Mouse (Mus musculus): ENCODE results near the gene Msl1. TPM values are rescaled to one million over a fixed set of nuclear protein-coding genes. Genes with fewer than 3 reads are reported as not detected.

Gene Msl1
- polyA plus RNA-seq, 1 experiment from 2014 or later, result 37.0 TPM

DNA sequence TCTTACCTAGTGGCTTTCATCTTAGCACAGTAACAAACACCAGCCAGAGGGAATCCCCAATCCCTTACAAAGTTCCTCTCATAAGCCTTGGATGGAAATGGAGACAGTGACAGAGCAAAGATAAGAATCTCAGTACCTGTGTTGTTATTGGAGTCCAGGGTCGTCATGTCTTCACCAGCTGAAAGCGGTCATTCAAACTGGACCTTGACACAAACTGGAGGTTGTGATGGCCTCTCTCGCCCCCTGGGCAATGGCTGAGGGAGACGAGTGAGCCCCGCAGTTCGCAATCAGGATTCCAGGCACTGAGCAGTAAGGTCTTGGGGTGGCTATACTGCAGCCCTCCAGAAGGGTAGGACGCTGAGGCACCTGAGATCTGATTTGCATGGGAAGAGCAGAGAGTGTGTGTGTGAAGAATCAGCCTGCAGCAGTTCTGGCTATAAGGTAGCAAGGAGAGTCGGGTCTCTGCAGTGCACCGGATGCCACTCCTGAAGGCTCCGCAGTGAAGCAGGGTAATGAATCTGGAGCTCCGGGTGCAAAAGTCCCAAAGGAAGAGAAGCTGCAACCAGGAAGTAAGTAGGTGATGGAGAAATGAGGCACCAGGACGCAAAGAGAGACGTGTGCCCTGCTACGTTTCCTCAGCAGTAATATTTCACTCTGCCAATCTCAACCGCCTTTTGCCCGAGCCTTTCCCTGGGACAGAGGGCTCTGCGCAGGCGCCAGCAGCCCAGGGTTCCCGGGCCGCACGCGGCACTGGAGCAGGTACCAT, 20.6 kb upstream of the Msl1 start, which contains the start of gene Nr1d1:
Gene Nr1d1, minus strand, starts transcription at position 752 of the 766 bp plus-strand sequence.
- Histone ChIP-seq H3K9me3 (no peaks in the 10 kb centered on the region), H3K27me3 (replicated peaks) (no peaks in the 10 kb centered on the region), H3K27ac (no peak within 1 kb of the TSS), H3K9ac (peak within 1 kb of the TSS; percentile 35), H3K4me1 (peaks cover 40% of the 10 kb centered on the region), H3K4me2 (replicated peaks) (peak within 1 kb of the TSS; percentile 80), H3K36me3 (peaks cover 8% of the 10 kb centered on the region), H3K4me3 (peak within 1 kb of the TSS; percentile 31)
- no peak for ATAC-seq (ENCODE audit: low FRiP score, low read depth)
- 1% methylated on average over 22 of the region's 22 CpGs for WGBS

DNA sequence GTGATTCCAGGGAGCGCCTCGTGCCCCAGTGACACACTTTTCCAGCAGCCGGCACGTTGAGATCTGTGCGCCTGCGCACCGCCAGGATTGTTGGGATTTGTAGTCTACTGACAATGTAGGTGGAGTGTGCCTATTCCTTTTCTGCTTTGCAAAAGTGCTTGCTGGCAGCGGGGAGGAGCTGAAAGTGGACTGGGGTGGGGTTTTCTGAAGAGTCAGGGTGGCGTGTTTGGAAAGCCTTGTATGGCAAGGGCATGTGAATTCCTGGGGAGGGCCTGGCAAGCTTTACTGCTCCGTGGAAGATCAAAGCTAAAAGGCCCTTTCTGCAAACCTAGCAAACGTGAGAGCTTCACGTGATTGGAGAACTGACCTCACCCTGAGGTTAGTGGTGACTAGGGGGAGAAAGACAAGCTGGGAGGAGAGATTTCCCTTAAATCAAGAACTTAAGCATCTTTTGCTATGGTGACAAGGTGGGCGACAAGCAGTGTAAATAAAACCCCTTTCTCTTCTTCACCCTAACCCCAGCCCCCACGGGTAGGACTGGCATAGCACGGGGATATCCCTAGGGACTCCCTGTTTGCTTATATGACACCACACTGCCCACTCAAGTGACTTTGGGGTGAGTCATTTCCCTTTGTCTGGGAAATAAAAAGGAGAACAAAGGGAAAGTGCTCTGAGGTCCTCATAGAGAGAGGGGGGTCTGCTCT, 19.8 kb upstream of the Msl1 start:
- H3K4me1 ChIP-seq, result peaks cover 40% of the 10 kb centered on the region
- peak; percentile 78 for ATAC-seq (ENCODE audit: low FRiP score, low read depth)

GRCm38 (mm10) chr11:98776052-98776764, 19.1 kb upstream of the Msl1 start:
- Histone ChIP-seq H3K4me1 (peaks cover 40% of the 10 kb centered on the region), H3K9ac (peak overlapping the region; percentile 35; the same call in 1 of the 2 replicates), H3K4me3 (no peak overlapping the region), H3K27me3 (replicated peaks) (no peaks in the 10 kb centered on the region), H3K9me3 (no peaks in the 10 kb centered on the region), H3K36me3 (no peaks in the 10 kb centered on the region), H3K27ac (no peak overlapping the region), H3K4me2 (replicated peaks) (peak overlapping the region; percentile 80)
- 39% methylated on average over 12 of the region's 12 CpGs for WGBS
- ATAC-seq (ENCODE audit: low FRiP score, low read depth), result peak; percentile 16; the same call in 1 of the 2 replicates

More for the DNA sequence above, 19.8 kb upstream of the Msl1 start:
- Histone ChIP-seq H3K9ac (peak overlapping the region; percentile 35; the same call in 1 of the 2 replicates), H3K27ac (no peak overlapping the region), H3K4me2 (replicated peaks) (peak overlapping the region; percentile 80), H3K4me3 (peak overlapping the region; percentile 28), H3K27me3 (replicated peaks) (no peaks in the 10 kb centered on the region), H3K9me3 (no peaks in the 10 kb centered on the region), H3K36me3 (peaks cover 3% of the 10 kb centered on the region; the same call in 1 of the 2 replicates)
- 2% methylated on average over 15 of the region's 15 CpGs for WGBS

GRCm38 (mm10) chr11:98776843-98777590, 18.3 kb upstream of the Msl1 start:
- Histone ChIP-seq H3K27me3 (replicated peaks) (no peaks in the 10 kb centered on the region), H3K4me3 (no peak overlapping the region), H3K4me2 (replicated peaks) (peak overlapping the region; percentile 22; the same call in 1 of the 2 replicates), H3K4me1 (peaks cover 46% of the 10 kb centered on the region), H3K27ac (no peak overlapping the region; the same call in 1 of the 2 replicates), H3K36me3 (no peaks in the 10 kb centered on the region), H3K9ac (0 out of 2 replicates have a peak overlapping the region, but pooled peaks have one; percentile 18), H3K9me3 (no peaks in the 10 kb centered on the region)
- WGBS, result 14% methylated on average over 9 of the region's 9 CpGs
- no peak for ATAC-seq (ENCODE audit: low FRiP score, low read depth)

GRCm38 (mm10) chr11:98777888-98778287, 17.4 kb upstream of the Msl1 start:
- H3K4me1 ChIP-seq, result peaks cover 55% of the 10 kb centered on the region

GRCm38 (mm10) chr11:98781851-98782512, 13.3 kb upstream of the Msl1 start:
- H3K4me3 ChIP-seq, result no peak overlapping the region
- H3K27me3 ChIP-seq (replicated peaks), result no peaks in the 10 kb centered on the region
- no peak for ATAC-seq (ENCODE audit: low FRiP score, low read depth)
- peaks cover 49% of the 10 kb centered on the region for H3K4me1 ChIP-seq
- peak overlapping the region; percentile 53 for H3K4me2 ChIP-seq (replicated peaks)
- H3K9me3 ChIP-seq, result no peaks in the 10 kb centered on the region
- H3K9ac ChIP-seq, result peak overlapping the region; percentile 19; the same call in 1 of the 2 replicates
- WGBS, result 23% methylated on average over 13 of the region's 14 CpGs
- no peak overlapping the region for H3K27ac ChIP-seq
- no peaks in the 10 kb centered on the region for H3K36me3 ChIP-seq

More at GRCm38 (mm10) chr11:98777888-98778287, 17.4 kb upstream of the Msl1 start:
- Histone ChIP-seq H3K4me2 (replicated peaks) (no peak overlapping the region), H3K27ac (no peak overlapping the region), H3K27me3 (replicated peaks) (no peaks in the 10 kb centered on the region), H3K9me3 (no peaks in the 10 kb centered on the region), H3K9ac (no peak overlapping the region), H3K36me3 (no peaks in the 10 kb centered on the region), H3K4me3 (no peak overlapping the region)
- no peak for ATAC-seq (ENCODE audit: low FRiP score, low read depth)

- no peaks in the 10 kb centered on the region for H3K27me3 ChIP-seq (replicated peaks)
- H3K4me3 ChIP-seq, result peak overlapping the region; percentile 11; the same call in 1 of the 2 replicates
- peak overlapping the region; percentile 53 for H3K4me2 ChIP-seq (replicated peaks)
- ATAC-seq (ENCODE audit: low FRiP score, low read depth), result no peak
- WGBS, result 2% methylated on average over 17 of the region's 17 CpGs
- H3K4me1 ChIP-seq, result peaks cover 49% of the 10 kb centered on the region
- H3K36me3 ChIP-seq, result no peaks in the 10 kb centered on the region
- no peaks in the 10 kb centered on the region for H3K9me3 ChIP-seq
- H3K9ac ChIP-seq, result peak overlapping the region; percentile 9; the same call in 1 of the 2 replicates
- H3K27ac ChIP-seq, result peak overlapping the region; percentile 64
These were observed 12.6 kb upstream of the Msl1 start for GRCm38 (mm10) chr11:98782651-98783235.

DNA sequence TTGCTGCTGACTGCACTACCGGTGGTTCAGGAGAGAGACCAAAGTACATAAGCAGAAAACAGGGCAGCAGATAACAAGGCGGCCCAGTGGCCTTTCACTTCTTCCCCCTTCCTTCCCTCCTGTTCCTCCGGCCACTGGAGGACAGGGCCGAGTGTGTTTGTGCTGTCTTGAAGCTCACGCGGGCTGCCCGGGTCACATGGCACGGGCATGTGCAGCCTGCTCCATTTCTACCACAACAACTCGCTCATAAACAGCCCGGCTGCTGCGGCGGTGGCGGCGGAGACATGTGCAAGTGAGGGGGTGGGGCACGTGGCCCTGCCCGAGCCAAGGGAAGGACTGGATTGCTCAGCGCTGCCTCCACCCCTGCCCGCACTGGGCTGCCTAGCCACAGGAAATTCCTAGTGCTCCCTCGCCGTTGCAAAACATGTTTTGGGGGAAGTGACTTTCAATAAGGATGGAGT, 12.1 kb upstream of the Msl1 start:
- Histone ChIP-seq H3K27me3 (replicated peaks) (no peaks in the 10 kb centered on the region), H3K4me2 (replicated peaks) (peak overlapping the region; percentile 53), H3K27ac (peak overlapping the region; percentile 64; the same call in 1 of the 2 replicates), H3K4me1 (peaks cover 52% of the 10 kb centered on the region), H3K9me3 (no peaks in the 10 kb centered on the region), H3K4me3 (peak overlapping the region; percentile 11; the same call in 1 of the 2 replicates), H3K9ac (peak overlapping the region; percentile 9; the same call in 1 of the 2 replicates), H3K36me3 (no peaks in the 10 kb centered on the region)
- WGBS, result 2% methylated on average over 20 of the region's 20 CpGs
- 0 out of 2 replicates have a peak, but pooled peaks have one; percentile 27 for ATAC-seq (ENCODE audit: low FRiP score, low read depth)

DNA sequence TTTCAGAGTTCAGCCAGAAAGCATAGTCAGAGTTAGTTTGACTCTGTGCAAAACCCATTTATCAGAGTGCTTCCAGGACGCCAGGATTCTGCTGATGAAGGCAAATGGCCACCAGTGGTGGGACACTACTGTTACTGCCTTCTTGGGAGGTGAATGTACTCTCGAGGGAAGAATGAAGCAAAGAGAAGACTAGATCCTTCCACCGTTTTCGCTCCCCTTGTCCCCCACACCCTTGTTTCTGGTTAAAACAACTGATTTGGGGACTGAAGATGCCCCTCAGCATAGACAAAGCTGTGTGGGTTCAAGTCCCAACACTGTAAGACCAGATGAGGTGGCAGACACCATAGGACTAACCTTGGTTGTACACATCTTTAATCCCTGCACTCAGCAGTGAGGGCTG, 11.2 kb upstream of the Msl1 start:
- Histone ChIP-seq H3K9me3 (no peaks in the 10 kb centered on the region), H3K9ac (no peak overlapping the region), H3K27me3 (replicated peaks) (no peaks in the 10 kb centered on the region), H3K36me3 (no peaks in the 10 kb centered on the region), H3K4me1 (peaks cover 56% of the 10 kb centered on the region), H3K4me2 (replicated peaks) (no peak overlapping the region), H3K4me3 (no peak overlapping the region), H3K27ac (no peak overlapping the region)
- WGBS, result 68% methylated on average over 4 of the region's 4 CpGs
- ATAC-seq (ENCODE audit: low FRiP score, low read depth), result no peak

DNA sequence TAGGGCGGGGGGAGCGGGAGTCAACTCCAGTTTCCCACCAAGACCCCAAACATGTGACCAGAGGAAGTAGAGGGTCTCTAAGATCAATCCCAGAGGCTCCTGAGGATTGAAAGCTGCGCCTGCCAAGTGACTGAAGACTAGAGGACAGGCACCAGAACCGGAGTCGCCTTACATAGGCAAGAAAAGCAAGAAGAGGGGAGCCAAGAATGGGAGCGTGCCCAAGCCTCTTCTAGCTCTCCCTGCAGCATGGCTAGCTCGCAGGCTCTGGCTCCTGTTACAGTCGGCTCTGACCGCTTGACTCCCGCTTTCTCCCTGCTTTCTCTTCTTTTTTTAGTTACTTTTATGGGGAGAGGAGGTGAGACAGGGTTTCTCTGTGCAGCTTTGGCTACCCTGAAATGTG, 10.1 kb upstream of the Msl1 start:
- ATAC-seq (ENCODE audit: low FRiP score, low read depth), result no peak
- no peaks in the 10 kb centered on the region for H3K27me3 ChIP-seq (replicated peaks)
- H3K36me3 ChIP-seq, result no peaks in the 10 kb centered on the region
- peak overlapping the region; percentile 49; the same call in 1 of the 2 replicates for H3K4me2 ChIP-seq (replicated peaks)
- no peak overlapping the region for H3K4me3 ChIP-seq
- H3K9me3 ChIP-seq, result no peaks in the 10 kb centered on the region
- peaks cover 56% of the 10 kb centered on the region for H3K4me1 ChIP-seq
- H3K27ac ChIP-seq, result no peak overlapping the region
- WGBS, result 70% methylated on average over 10 of the region's 10 CpGs
- H3K9ac ChIP-seq, result no peak overlapping the region
